Mouse (Mus musculus) cerebellum, adult 2 months (tissue): ENCODE results near the gene Arhgap31.

Experiments used
- CTCF ChIP-seq: fragments of 200-500 bp; IDR thresholded peaks from 2 replicates; pipeline ENCODE4 v1.5.1; 2011; ENCODE audit warnings: low read depth, mild to moderate bottlenecking, control low read depth, low read length, moderate library complexity, borderline replicate concordance; ENCODE audit not compliant: insufficient read depth
- POLR2A ChIP-seq: fragments of 200-500 bp; IDR thresholded peaks from 2 replicates; pipeline ENCODE4 v1.6.1; 2011; ENCODE audit warnings: low read length, control low read depth, borderline replicate concordance; ENCODE audit not compliant: insufficient read depth

GRCm38 (mm10) chr16:38761972-38762371, 48.9 kb upstream of the Arhgap31 start:
- TF ChIP-seq POLR2A = no peak
- no peak for TF ChIP-seq CTCF
